Mouse (Mus musculus): Measurements from ENCODE around the gene Olfml2a.

The Olfml2a gene

DNA sequence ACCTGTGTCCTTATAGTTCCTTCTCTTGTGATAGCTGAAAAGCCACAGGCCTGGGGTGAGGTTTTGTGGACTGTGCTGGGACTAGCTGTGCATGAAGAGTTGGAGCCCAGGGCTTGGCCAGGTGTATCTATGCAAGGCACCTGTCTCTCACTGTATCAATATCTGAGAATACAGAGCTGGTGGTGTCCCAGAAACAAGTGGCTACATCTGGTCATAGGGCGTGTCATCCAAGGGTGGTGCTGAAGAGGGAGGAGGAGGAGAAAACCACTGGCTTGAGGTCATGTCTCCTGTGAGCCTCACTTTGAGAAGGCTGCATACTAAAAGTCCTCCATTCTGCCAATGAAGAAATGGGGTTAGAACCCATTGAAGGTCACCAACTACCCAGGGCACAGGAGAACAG, 6.2 kb downstream of the Olfml2a start:
- no peak for DNase-seq (ENCODE audit: low spot score in 2 of 2)

DNA sequence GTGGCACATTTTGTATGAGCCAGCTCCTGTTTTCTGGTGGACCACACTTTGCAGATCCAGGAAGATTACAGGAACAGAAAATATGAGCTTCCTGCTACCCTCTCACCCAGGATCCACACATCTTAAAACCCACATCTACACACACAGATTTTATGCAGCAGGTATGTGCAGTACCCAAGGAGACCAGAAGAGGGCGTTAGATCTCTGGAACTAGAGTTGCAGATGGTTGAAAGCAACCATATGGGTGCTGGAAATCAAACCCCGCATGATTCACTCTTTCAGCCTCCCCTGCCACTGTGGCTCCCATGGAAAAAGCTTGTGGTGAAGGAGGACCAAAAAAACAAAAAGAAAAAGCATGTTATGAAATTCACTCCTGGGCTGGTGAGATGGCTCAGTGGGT, 7.3 kb downstream of the Olfml2a start:
- DNase-seq (ENCODE audit: low spot score in 2 of 2) = no peak

DNA sequence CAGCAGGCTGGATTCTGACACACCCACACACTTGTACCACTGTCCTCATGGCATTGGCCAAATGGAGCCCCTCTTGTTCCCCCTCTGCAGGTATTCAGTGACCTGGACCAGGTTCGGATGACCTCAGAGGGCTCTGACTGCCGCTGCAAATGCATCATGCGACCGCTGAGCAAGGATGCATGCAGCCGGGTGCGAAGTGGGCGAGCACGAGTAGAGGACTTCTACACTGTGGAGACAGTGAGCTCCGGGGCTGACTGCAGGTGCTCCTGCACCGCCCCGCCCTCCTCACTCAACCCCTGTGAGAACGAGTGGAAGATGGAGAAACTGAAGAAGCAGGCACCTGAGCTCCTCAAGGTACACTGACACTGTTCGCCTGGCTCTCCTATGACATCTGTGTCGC, 9.6 kb downstream of the Olfml2a start:
- DNase-seq (ENCODE audit: low spot score in 2 of 2) = no peak

DNA sequence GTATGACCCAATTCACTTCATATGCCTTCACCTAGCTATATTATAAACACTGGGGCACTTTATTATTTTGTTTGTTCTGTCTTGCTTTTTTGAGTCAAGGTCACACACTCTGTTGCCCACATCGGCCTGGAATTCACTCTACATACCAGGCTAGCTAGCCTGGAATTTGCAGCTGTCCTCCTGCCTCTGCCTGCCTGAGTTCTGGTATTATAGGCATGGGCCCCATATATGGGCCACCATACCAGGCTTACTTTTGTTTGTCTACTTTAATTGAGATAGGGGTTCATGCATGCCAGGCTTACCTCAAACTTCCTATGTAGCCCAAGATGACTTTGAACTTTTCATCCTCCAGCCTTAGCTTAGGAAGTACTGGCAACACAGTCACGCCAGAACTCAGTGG, 10.1 kb downstream of the Olfml2a start:
- no peak for DNase-seq (ENCODE audit: low spot score in 2 of 2)

DNA sequence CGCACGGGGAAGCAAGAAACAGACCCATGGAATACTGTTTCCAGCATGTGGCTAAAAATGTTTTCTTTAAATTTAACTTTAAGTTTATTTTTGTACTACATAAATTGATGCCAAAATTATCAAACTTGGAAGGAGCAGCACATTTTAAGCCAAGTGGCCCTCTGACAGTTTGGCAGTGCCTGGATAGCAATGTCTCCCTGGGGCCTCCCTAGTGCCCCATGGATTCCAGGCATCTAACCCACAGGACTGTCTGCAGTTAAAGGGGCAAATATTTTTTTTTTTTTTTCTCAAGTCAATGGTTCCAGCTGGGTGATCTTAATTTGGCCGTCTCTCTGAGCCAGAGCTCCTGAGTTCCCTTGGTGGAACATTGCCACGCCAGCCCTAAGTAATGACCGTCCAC, 11.4 kb downstream of the Olfml2a start:
- no peak for DNase-seq (ENCODE audit: low spot score in 2 of 2)

DNA sequence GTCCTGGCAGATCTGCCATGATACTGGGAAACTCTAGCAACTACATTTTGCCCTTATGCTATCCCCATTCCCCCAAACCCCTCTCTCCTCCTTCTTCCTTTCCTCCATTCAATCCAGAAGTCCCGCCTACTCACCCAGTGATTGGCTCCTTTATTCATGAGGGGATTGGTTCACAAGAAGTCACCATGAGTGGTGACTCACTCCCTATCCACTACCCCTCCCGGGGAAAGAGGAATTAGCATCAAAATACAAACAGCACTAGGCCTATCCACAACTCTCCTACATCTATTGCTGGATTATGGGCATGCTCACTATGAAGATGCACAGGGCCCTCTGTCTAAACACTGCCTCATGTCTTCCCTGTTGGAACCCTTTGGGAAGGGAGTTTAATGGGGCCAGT, 12.2 kb downstream of the Olfml2a start:
- DNase-seq (ENCODE audit: low spot score in 2 of 2) = no peak

DNA sequence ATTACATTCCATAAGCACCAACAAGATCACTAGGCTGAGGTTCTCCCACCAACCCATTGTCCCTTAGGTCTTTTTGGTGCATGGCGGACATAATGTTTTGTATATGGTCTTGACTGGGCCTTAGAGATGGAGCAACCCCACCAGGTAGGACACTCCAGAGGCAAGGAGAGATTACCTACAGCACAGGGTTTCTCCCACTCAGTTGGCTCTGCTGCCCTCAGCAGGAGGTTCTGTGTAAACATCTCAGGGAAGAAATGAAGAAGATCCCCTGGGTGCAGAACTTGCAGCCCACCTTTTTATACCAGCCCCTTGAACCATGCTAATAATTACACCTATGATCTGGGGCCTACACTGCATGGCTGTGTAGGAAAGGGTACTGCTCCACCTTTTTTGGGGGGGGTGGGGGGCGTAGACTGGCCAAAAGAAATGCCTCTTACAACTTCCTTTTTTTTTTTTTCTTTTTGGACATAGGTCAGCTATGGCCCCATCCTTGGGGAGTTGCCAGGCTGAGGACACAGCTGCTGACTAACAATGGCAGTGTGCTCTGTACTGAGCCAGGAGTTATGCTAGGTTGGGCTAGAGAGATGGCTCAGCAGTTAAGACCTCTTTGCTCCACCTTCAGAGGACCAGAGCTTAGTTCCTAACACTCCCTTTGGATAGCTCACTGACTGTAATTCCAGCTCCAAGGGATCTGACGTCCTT, 12.8 kb downstream of the Olfml2a start:
- no peak for DNase-seq (ENCODE audit: low spot score in 2 of 2)

DNA sequence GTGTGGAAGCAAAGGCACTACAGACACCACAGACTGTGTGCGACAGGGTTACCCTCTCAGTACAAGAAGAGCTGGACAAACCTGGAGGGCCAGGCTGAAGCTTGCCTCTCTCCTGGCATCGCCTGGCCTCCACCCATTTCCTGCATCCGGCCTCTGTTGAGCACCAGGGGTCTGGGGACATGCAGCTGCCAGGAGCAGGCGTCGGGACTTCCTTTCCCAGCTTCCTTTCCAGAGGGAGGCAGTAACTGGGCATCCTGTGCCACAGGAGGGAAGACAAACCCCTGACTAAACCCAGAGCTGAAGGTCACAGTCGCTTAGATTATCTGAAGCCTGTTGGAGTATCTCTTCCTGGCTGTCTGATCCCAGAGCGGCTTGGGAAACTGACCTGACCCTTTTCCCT, 15.8 kb downstream of the Olfml2a start:
- no peak for DNase-seq (ENCODE audit: low spot score in 2 of 2)

DNA sequence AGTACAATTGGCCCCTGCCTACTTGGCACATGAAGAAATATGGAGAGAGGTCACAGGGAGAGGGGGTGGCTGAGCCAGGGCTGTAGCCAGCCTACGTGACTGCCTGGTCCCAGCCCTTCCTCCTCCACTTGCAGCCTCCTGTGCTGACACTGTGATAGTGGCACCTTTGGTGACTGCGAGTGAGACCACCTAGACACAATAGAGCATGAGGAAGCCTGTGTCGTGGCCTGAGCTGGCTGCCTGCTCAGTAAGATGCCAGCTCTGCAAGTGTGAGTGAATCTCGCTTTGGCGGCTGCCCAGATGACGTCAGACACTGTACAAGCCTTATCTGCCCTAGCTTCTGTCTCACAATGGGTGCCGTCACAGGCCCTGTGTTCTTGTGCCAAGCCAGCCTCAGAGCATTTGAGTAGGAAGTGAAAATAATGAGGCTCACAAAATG, 18.5 kb downstream of the Olfml2a start:
- DNase-seq (ENCODE audit: low spot score in 2 of 2) = peak; percentile 78 to 86

DNA sequence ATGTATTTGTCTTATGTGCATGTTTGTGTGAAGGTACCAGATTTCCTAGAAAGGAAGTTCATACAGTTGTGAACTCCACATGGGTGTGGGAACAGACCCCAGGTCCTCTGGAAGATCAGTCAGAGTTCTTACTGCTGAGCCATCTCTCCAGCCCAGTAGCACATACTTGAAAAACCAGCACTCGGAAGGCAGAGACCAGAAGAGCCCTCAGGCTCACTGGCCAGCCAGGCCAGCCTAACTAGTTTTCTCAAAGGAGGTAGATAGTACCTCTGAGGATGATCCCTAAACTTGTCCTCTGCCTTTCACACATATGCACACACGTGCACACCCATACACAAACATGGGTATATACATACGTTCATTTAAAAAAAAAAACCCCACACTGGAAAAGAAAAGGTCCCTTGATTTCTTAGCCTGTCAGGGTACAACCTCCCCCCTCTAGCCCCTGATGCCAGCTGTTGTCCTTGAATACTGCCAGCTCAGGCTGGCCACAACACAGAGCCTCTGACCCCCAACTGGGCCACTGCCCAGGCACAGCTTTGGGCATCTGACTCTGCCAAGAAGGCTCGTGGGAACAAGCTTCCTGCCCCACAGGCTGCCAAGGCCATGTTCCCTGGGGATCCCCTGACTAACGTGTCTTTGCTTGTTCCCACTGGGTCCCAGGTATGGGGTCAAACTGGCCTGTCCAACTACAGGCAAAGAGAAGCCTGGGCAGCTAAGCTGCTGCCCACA, 21.5 kb downstream of the Olfml2a start:
- peak; percentile 63 to 66 for DNase-seq (ENCODE audit: low spot score in 2 of 2)

DNA sequence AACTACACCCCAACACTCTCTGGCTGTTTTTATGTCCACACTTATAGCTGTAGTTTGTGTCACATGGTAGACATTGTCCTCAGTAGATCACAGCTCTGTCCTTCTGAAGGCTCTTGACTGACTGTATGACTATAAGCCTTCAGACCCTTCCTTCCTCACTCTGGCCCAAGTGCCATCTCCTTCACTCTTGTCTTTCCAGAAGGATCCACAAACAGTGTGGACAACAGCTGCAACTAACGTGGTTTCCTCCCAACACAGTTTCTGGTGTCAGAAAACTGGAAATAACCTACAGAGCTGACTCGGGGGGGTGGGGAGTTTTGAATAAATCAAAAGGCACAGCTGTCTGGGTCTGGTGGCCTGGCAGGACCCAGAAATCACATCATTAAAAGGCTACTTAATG, 24.3 kb downstream of the Olfml2a start:
- no peak for DNase-seq (ENCODE audit: low spot score in 2 of 2)

DNA sequence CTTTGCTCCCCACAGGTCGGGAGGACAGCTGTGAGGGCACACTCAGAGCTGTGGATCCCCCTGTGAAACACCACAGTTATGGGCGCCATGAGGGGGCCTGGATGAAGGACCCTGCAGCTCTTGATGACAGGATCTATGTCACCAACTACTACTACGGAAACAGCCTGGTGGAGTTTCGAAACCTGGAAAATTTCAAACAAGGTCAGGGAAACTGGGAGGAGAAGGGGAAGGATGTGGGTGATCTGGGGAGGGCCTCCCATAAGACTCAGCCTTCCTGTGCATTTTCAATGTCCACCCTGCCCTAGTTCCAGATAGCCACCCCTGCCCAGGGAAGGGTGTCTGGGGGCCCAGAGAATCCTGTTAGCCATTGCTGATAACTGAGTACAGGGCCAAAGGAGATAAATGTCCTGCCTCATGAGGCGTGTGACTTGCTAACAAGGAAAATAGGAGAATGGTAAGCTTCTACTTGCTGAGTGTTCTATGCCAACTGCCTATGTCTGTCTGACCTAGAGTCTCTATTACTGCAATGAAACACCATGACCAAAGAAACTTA, 26.0 kb downstream of the Olfml2a start:
- DNase-seq (ENCODE audit: low spot score in 2 of 2) = no peak

DNA sequence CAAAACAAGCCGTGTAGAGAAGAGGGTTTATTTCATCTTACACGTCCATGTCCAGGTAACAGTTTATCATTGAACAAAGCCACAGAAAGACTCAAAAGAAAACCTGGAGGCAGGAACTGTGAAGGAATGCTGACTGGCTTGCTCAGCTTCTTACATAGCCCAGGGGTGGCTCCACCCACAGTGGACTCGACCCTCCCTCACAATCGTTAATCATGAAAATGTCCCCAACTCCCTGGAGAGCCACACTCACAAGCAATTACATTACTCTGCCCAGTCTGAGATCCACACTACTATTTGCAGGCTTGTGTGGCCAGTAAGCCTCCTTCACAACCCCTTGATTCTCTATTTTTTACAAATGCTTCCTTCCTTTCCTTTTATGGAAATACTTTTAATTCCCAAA, 32.4 kb downstream of the Olfml2a start:
- no peak for DNase-seq (ENCODE audit: low spot score in 2 of 2)

DNA sequence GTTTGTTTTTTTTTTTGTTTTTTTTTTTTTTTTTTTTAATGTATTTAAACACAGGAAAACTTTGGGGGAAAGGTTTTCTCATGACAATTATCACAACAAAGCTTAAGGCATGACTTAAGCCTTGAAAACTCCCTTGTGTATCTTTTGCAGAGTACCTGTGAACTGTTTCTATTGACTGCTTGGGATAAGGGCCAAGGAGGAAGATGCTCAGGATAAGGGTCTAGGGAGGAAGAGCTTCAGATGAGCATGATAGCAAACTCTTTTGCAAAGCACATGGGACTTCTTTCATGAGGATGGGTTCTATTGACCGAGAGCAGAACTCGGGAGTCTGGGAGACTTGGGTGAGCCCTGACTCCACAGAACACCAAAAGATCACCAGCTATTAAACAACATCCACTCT, 37.9 kb downstream of the Olfml2a start:
- no peak for DNase-seq (ENCODE audit: low spot score in 2 of 2)

DNA sequence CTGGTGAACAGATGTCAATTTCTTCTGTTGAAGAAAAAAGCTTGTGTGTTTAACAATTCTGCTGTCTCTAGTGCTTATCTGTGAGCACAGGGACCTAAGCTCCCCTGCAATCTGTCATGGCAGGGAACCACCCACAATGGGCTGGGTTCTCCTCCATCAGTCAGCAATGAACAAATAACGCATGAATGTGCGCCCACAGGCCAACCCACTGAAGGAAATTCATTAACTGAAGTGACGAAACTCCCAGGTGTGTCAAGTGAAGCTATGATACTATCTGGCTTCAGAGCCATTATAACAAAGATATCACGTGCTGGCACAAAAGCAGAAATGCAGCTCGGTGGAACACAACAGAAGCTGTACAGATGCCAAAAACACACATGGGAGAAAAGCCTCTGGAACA, 38.3 kb downstream of the Olfml2a start:
- no peak for DNase-seq (ENCODE audit: low spot score in 2 of 2)

DNA sequence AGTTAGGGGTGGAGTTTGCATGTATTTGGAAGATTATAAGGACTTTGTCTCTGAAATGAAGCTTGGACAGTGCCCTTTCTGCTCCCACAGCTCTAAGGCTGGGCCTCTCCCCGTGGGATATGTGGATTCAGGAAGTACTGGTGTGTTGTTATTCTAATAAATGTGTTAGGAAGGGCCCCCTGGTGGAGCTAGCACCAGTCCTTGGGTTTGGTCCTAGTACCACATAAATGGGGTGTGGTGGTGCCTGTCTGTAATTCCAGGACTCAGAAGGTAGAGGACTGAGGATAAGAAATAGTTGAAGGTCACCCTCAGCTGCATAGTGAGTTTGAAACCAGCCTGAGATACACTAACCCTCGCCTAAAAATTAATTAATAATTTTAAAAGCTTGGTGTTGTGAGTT, 41.4 kb downstream of the Olfml2a start:
- no peak for DNase-seq (ENCODE audit: low spot score in 2 of 2)

DNA sequence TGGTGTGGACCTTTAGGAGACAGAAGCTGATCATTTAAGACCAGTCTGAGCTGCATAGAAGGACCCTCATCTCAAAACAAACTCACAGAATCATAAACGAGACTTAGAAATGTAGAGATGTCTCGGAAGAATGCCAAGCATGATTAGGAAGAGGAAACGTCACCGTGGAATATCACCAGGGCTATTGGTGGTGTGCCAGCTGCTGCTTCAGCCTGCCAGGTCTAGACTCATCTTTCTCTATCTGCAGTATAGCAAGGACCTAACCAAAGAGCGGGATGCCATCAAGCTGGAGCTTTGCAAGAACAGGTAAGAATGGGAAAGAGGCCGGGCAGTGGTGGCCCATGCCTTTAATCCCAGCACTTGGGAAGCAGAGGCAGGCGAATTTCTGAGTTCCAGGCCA, 41.9 kb downstream of the Olfml2a start:
- DNase-seq (ENCODE audit: low spot score in 2 of 2) = no peak

DNA sequence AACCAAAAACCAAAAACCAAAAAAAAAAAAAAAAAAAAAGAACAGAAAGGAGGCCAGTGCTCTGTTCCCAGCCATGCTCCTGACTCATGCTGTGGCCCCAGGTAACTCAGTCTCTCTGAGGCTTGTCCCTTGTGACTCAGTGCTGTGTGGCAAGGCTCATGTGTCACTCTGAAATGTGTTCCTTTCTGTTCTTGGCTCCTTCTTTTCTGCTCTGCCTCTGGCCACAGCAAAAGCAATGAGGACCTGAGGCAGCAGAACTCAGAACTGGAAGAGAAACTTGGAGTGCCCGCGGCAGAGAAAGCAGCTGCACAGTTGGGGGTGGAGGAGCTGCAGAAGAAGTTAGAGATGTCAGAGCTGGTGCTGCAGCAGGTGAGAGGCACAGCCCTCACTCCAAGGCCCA, 42.4 kb downstream of the Olfml2a start:
- DNase-seq (ENCODE audit: low spot score in 2 of 2) = no peak

DNA sequence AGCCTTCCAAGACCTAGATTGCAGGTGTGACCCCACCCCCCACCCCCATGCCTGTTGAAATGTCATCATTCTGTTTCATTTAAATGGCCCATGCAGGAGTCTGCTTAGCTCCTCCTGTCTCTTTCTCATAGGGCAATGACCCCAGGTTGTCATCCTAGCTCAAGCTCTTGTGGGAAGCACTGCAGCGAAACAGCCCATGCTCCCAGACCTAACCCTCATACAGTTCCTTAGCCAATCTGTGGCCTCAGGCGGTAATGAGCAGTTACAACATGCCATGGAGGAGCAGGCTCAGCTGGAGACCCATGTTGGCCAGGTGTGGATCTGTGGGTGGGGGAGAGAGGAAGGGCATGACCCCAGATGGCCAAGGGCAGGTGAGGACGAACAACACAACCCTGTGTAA, 43.4 kb downstream of the Olfml2a start:
- no peak for DNase-seq (ENCODE audit: low spot score in 2 of 2)

DNA sequence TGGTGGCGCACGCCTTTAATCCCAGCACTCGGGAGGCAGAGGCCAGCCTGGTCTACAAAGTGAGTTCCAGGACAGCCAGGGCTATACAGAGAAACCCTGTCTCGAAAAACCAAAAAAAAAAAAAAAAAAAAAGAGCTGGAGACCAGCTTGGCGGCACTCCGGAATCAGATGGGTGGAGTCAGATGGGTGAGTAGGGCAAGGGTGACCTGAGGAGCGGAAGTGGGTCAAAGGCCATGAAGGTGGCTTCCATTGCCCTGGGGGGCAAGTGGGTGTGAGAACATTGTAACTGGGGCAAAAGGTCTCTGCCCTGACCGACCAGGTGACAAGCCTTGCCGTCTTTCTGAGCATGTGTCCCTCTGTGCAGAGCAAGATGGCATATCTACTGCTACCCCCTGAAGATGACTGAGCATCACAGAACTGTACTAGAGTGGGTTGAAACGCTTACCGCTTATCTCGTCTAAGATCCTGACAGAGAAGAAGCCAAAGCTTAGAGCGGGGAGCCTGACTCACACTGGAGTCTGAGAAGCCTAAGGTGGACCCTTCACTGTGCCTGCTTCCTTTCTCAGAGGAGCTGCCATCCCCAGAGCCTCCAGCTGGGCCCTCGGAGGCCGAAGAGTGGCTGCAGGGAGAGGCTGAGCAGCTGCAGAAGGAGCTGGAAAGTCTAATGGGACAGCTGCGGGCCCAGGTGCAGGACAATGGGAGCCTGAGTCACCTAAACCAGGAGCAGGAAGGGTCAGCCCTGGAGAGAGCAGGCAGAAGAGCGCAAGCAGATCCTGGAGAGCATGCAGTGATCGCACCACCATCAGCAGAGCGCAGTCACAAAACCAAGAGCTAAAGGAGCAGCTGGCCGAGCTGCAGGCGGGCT, 44.4 kb downstream of the Olfml2a start:
- no peak for DNase-seq (ENCODE audit: low spot score in 2 of 2)

DNA sequence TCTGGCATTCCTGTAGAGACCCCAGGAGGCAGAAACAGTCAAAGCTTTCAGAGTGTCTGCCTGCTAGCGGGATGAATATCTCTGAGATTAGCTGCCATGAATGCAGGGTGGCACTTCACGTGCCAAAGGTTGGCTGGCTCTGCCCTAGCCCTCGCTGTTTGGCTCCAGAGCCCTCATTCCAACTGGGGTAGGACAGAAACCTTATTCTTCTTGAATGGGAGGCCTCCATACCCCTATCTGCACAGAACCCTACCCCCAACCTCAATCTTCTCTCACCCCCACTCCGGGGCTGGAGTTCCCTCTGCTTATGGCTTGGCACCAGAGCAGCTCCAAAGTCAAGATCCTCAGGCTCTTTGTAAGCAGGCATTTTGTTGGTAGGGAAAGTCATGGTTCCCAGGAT, 46.1 kb downstream of the Olfml2a start:
- no peak for DNase-seq (ENCODE audit: low spot score in 2 of 2)

DNA sequence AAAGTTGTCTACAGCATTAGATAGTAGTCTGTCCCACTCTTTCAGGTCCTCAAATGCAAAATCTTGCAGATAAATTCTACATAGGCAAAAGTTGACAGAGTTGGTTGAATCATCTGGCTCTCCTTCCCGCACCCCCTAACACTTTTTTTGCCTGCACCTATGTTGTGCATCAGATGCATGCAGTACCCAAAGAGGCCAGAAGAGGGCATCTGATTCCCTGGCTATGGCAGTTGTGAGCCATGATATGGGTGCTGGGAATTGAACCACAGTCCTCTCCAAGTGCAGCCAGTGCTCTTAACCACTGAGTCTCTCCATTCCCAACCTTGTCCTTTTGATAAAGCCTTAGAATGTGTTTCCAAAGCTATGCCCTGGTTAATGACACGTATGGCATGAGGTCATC, 51.7 kb downstream of the Olfml2a start:
- no peak for DNase-seq (ENCODE audit: low spot score in 2 of 2)
